Mouse (Mus musculus): ENCODE measurements around the gene Auts2. TPM values are rescaled to one million over a fixed set of nuclear protein-coding genes. Genes with fewer than 3 reads are reported as not detected.

Auts2 gene
- polyA plus RNA-seq, 1 experiment from 2014 or later, result 1.8 TPM

- no peak overlapping the region for H3K4me3 ChIP-seq (ENCODE audit: low read depth, low read length)
- WGBS (ENCODE audit: insufficient replicate concordance), result 72% methylated on average over 10 of the region's 10 CpGs
- no peak overlapping the region for H3K9ac ChIP-seq (ENCODE audit: low read depth, low read length)
- no peak overlapping the region for H3K4me2 ChIP-seq (ENCODE audit: low read depth, low read length)
- no peaks in the 10 kb centered on the region for H3K36me3 ChIP-seq (ENCODE audit: control insufficient read depth, insufficient read depth)
- H3K27me3 ChIP-seq (ENCODE audit: control insufficient read depth, insufficient read depth, low read depth, low read length), result no peaks in the 10 kb centered on the region
- no peak for ATAC-seq (ENCODE audit: low read depth)
- 0 out of 2 replicates have a peak, but pooled peaks cover 2% of the 10 kb centered on the region for H3K9me3 ChIP-seq (replicated peaks; ENCODE audit: control insufficient read depth, low read length)
- H3K4me1 ChIP-seq (ENCODE audit: control insufficient read depth, low read depth, low read length), result no peaks in the 10 kb centered on the region
- H3K27ac ChIP-seq (ENCODE audit: low read length), result no peak overlapping the region
Measured at GRCm38 (mm10) chr5:131496517-131497216, 1046.5 kb downstream of the Auts2 start.

GRCm38 (mm10) chr5:131494564-131494963, 1048.6 kb downstream of the Auts2 start:
- H3K4me1 ChIP-seq (ENCODE audit: control insufficient read depth, low read depth, low read length), result no peaks in the 10 kb centered on the region
- no peak overlapping the region for H3K4me3 ChIP-seq (ENCODE audit: low read depth, low read length)
- H3K27ac ChIP-seq (ENCODE audit: low read length), result no peak overlapping the region
- H3K9me3 ChIP-seq (replicated peaks; ENCODE audit: control insufficient read depth, low read length), result 0 out of 2 replicates have a peak, but pooled peaks cover 2% of the 10 kb centered on the region
- ATAC-seq (ENCODE audit: low read depth), result no peak
- H3K36me3 ChIP-seq (ENCODE audit: control insufficient read depth, insufficient read depth), result no peaks in the 10 kb centered on the region
- no peak overlapping the region for H3K9ac ChIP-seq (ENCODE audit: low read depth, low read length)
- WGBS (ENCODE audit: insufficient replicate concordance), result 70% methylated on average over 5 of the region's 5 CpGs
- no peaks in the 10 kb centered on the region for H3K27me3 ChIP-seq (ENCODE audit: control insufficient read depth, insufficient read depth, low read depth, low read length)
- no peak overlapping the region for H3K4me2 ChIP-seq (ENCODE audit: low read depth, low read length)

GRCm38 (mm10) chr5:131492535-131492934, 1050.6 kb downstream of the Auts2 start:
- no peaks in the 10 kb centered on the region for H3K4me1 ChIP-seq (ENCODE audit: control insufficient read depth, low read depth, low read length)
- H3K4me3 ChIP-seq (ENCODE audit: low read depth, low read length), result no peak overlapping the region
- WGBS (ENCODE audit: insufficient replicate concordance), result 82% methylated on average over 8 of the region's 8 CpGs
- no peak overlapping the region for H3K4me2 ChIP-seq (ENCODE audit: low read depth, low read length)
- ATAC-seq (ENCODE audit: low read depth), result no peak
- H3K9ac ChIP-seq (ENCODE audit: low read depth, low read length), result no peak overlapping the region
- H3K27me3 ChIP-seq (ENCODE audit: control insufficient read depth, insufficient read depth, low read depth, low read length), result no peaks in the 10 kb centered on the region
- H3K9me3 ChIP-seq (replicated peaks; ENCODE audit: control insufficient read depth, low read length), result 0 out of 2 replicates have a peak, but pooled peaks cover 2% of the 10 kb centered on the region
- H3K27ac ChIP-seq (ENCODE audit: low read length), result no peak overlapping the region
- no peaks in the 10 kb centered on the region for H3K36me3 ChIP-seq (ENCODE audit: control insufficient read depth, insufficient read depth)

GRCm38 (mm10) chr5:131491843-131492242, 1051.3 kb downstream of the Auts2 start:
- no peak for ATAC-seq (ENCODE audit: low read depth)
- Histone ChIP-seq H3K9me3 (replicated peaks; ENCODE audit: control insufficient read depth, low read length) (no peaks in the 10 kb centered on the region), H3K27ac (ENCODE audit: low read length) (no peak overlapping the region), H3K9ac (ENCODE audit: low read depth, low read length) (no peak overlapping the region), H3K4me3 (ENCODE audit: low read depth, low read length) (no peak overlapping the region), H3K4me2 (ENCODE audit: low read depth, low read length) (no peak overlapping the region), H3K4me1 (ENCODE audit: control insufficient read depth, low read depth, low read length) (no peaks in the 10 kb centered on the region), H3K36me3 (ENCODE audit: control insufficient read depth, insufficient read depth) (no peaks in the 10 kb centered on the region), H3K27me3 (ENCODE audit: control insufficient read depth, insufficient read depth, low read depth, low read length) (no peaks in the 10 kb centered on the region)
- WGBS (ENCODE audit: insufficient replicate concordance), result 44% methylated on average over 8 of the region's 8 CpGs

GRCm38 (mm10) chr5:131490811-131491210, 1052.3 kb downstream of the Auts2 start:
- 70% methylated on average over 2 of the region's 2 CpGs for WGBS (ENCODE audit: insufficient replicate concordance)
- H3K4me1 ChIP-seq (ENCODE audit: control insufficient read depth, low read depth, low read length), result no peaks in the 10 kb centered on the region
- ATAC-seq (ENCODE audit: low read depth), result no peak

GRCm38 (mm10) chr5:131489846-131490245, 1053.3 kb downstream of the Auts2 start:
- no peak for ATAC-seq (ENCODE audit: low read depth)
- no peaks in the 10 kb centered on the region for H3K4me1 ChIP-seq (ENCODE audit: control insufficient read depth, low read depth, low read length)
- WGBS (ENCODE audit: insufficient replicate concordance), result 75% methylated on average over 7 of the region's 7 CpGs
- H3K4me3 ChIP-seq (ENCODE audit: low read depth, low read length), result no peak overlapping the region
- no peaks in the 10 kb centered on the region for H3K9me3 ChIP-seq (replicated peaks; ENCODE audit: control insufficient read depth, low read length)
- no peak overlapping the region for H3K27ac ChIP-seq (ENCODE audit: low read length)
- no peak overlapping the region for H3K4me2 ChIP-seq (ENCODE audit: low read depth, low read length)
- H3K27me3 ChIP-seq (ENCODE audit: control insufficient read depth, insufficient read depth, low read depth, low read length), result no peaks in the 10 kb centered on the region
- H3K36me3 ChIP-seq (ENCODE audit: control insufficient read depth, insufficient read depth), result no peaks in the 10 kb centered on the region
- no peak overlapping the region for H3K9ac ChIP-seq (ENCODE audit: low read depth, low read length)

More at GRCm38 (mm10) chr5:131490811-131491210, 1052.3 kb downstream of the Auts2 start:
- Histone ChIP-seq H3K27me3 (ENCODE audit: control insufficient read depth, insufficient read depth, low read depth, low read length) (no peaks in the 10 kb centered on the region), H3K4me2 (ENCODE audit: low read depth, low read length) (no peak overlapping the region), H3K27ac (ENCODE audit: low read length) (no peak overlapping the region), H3K4me3 (ENCODE audit: low read depth, low read length) (no peak overlapping the region), H3K9ac (ENCODE audit: low read depth, low read length) (no peak overlapping the region), H3K9me3 (replicated peaks; ENCODE audit: control insufficient read depth, low read length) (no peaks in the 10 kb centered on the region), H3K36me3 (ENCODE audit: control insufficient read depth, insufficient read depth) (no peaks in the 10 kb centered on the region)

GRCm38 (mm10) chr5:131486527-131486926, 1056.6 kb downstream of the Auts2 start:
- Histone ChIP-seq H3K9me3 (replicated peaks; ENCODE audit: control insufficient read depth, low read length) (no peaks in the 10 kb centered on the region), H3K4me2 (ENCODE audit: low read depth, low read length) (no peak overlapping the region), H3K27me3 (ENCODE audit: control insufficient read depth, insufficient read depth, low read depth, low read length) (no peaks in the 10 kb centered on the region), H3K4me3 (ENCODE audit: low read depth, low read length) (no peak overlapping the region), H3K27ac (ENCODE audit: low read length) (no peak overlapping the region), H3K9ac (ENCODE audit: low read depth, low read length) (no peak overlapping the region), H3K4me1 (ENCODE audit: control insufficient read depth, low read depth, low read length) (no peaks in the 10 kb centered on the region), H3K36me3 (ENCODE audit: control insufficient read depth, insufficient read depth) (no peaks in the 10 kb centered on the region)
- 57% methylated on average over 4 of the region's 4 CpGs for WGBS (ENCODE audit: insufficient replicate concordance)
- peak; percentile 27; the same call in 1 of the 2 replicates for ATAC-seq (ENCODE audit: low read depth)

- Histone ChIP-seq H3K27ac (ENCODE audit: low read length) (no peak overlapping the region), H3K9me3 (replicated peaks; ENCODE audit: control insufficient read depth, low read length) (no peaks in the 10 kb centered on the region; the same call in 1 of the 2 replicates), H3K36me3 (ENCODE audit: control insufficient read depth, insufficient read depth) (no peaks in the 10 kb centered on the region), H3K27me3 (ENCODE audit: control insufficient read depth, insufficient read depth, low read depth, low read length) (no peaks in the 10 kb centered on the region), H3K4me2 (ENCODE audit: low read depth, low read length) (no peak overlapping the region), H3K4me3 (ENCODE audit: low read depth, low read length) (no peak overlapping the region), H3K9ac (ENCODE audit: low read depth, low read length) (no peak overlapping the region), H3K4me1 (ENCODE audit: control insufficient read depth, low read depth, low read length) (no peaks in the 10 kb centered on the region)
- no peak for ATAC-seq (ENCODE audit: low read depth)
Measured at GRCm38 (mm10) chr5:131475278-131475677, 1067.9 kb downstream of the Auts2 start.

GRCm38 (mm10) chr5:131468609-131469008, 1074.5 kb downstream of the Auts2 start:
- no peak for ATAC-seq (ENCODE audit: low read depth)

More at GRCm38 (mm10) chr5:131468609-131469008, 1074.5 kb downstream of the Auts2 start:
- Histone ChIP-seq H3K4me2 (ENCODE audit: low read depth, low read length) (no peak overlapping the region), H3K27ac (ENCODE audit: low read length) (no peak overlapping the region), H3K9me3 (replicated peaks; ENCODE audit: control insufficient read depth, low read length) (no peaks in the 10 kb centered on the region), H3K4me1 (ENCODE audit: control insufficient read depth, low read depth, low read length) (no peaks in the 10 kb centered on the region), H3K27me3 (ENCODE audit: control insufficient read depth, insufficient read depth, low read depth, low read length) (no peaks in the 10 kb centered on the region), H3K36me3 (ENCODE audit: control insufficient read depth, insufficient read depth) (no peaks in the 10 kb centered on the region), H3K4me3 (ENCODE audit: low read depth, low read length) (no peak overlapping the region), H3K9ac (ENCODE audit: low read depth, low read length) (no peak overlapping the region)
- 84% methylated on average over 4 of the region's 4 CpGs for WGBS (ENCODE audit: insufficient replicate concordance)
